Mouse (Mus musculus) hindbrain, embryonic 11.5 days (tissue): ENCODE measurements around the gene Vmn2r23. TPM values are rescaled to one million over a fixed set of nuclear protein-coding genes. Genes with fewer than 3 reads are reported as not detected.
"Not testable (repeated sequence)": the region's sequence is repeated elsewhere in the genome, so short reads cannot be mapped to it uniquely, and the experiment has no call there.

ENCODE experiments used
- ATAC-seq: fragments of 200-750 bp; cut with Nextera tagmentation; 2 replicates; pipeline ENCODE4 v1.8.0; 2017; ENCODE audit warnings: mild to moderate bottlenecking, moderate TSS enrichment, moderate library complexity; ENCODE audit not compliant: low FRiP score
- DNase-seq: peaks from one replicate; pipeline ENCODE4 v3.0.0-alpha.2; 2015; ENCODE audit warnings: low spot score
- H3K27ac ChIP-seq: fragments of 300-500 bp; sonication (generic); 2 replicates; pipeline ENCODE4 v1.5.1; 2014; ENCODE audit warnings: mild to moderate bottlenecking, low read depth, low read length
- H3K27me3 ChIP-seq: fragments of 300-500 bp; sonication (generic); 2 replicates; pipeline ENCODE4 v1.6.1; 2014; ENCODE audit warnings: mild to moderate bottlenecking, low read length, moderate library complexity, mixed read lengths; ENCODE audit not compliant: control insufficient read depth, insufficient read depth
- H3K36me3 ChIP-seq: fragments of 300-500 bp; sonication (generic); 2 replicates; pipeline ENCODE4 v1.6.1; 2014; ENCODE audit warnings: mild to moderate bottlenecking, low read length, moderate library complexity, mixed read lengths; ENCODE audit not compliant: control insufficient read depth, insufficient read depth
- H3K4me1 ChIP-seq: fragments of 300-500 bp; sonication (generic); replicated peaks from 2 replicates; pipeline ENCODE4 v1.6.1; 2014; ENCODE audit warnings: low read length, mixed read lengths; ENCODE audit not compliant: control insufficient read depth, insufficient read depth
- H3K4me2 ChIP-seq: fragments of 300-500 bp; sonication (generic); replicated peaks from 2 replicates; pipeline ENCODE4 v1.6.1; 2014; ENCODE audit warnings: mild to moderate bottlenecking, low read depth, low read length
- H3K4me3 ChIP-seq: fragments of 300-500 bp; sonication (generic); 2 replicates; pipeline ENCODE4 v1.5.1; 2014; ENCODE audit warnings: low read depth, low read length
- H3K9ac ChIP-seq: fragments of 300-500 bp; sonication (generic); 2 replicates; pipeline ENCODE4 v1.6.1; 2014; ENCODE audit warnings: low read depth, low read length
- H3K9me3 ChIP-seq: fragments of 300-500 bp; sonication (generic); 2 replicates; pipeline ENCODE4 v1.6.1; 2016; ENCODE audit warnings: low read length; ENCODE audit not compliant: control insufficient read depth
- WGBS: fragments of 180-500 bp; shearing (Covaris S2); extraction: QIAGEN DNeasy Blood & Tissue Kit; methylation state at CpG from one replicate; pipeline ENCODE4 v1.1.7; 2014; 5-methylcytosine and 5-hydroxymethylcytosine counted together
- polyA plus RNA-seq: library from polyadenylated mRNA; unstranded; fragments of >200 nt; fragmentation: Nextera tagmentation; extraction: Ambion mirVana; gene quantifications from 2 replicates; pipeline ENCODE4 v1.2.1, GENCODE M21; 2014

Gene Vmn2r23
- polyA plus RNA-seq: not detected in 2 replicates

DNA sequence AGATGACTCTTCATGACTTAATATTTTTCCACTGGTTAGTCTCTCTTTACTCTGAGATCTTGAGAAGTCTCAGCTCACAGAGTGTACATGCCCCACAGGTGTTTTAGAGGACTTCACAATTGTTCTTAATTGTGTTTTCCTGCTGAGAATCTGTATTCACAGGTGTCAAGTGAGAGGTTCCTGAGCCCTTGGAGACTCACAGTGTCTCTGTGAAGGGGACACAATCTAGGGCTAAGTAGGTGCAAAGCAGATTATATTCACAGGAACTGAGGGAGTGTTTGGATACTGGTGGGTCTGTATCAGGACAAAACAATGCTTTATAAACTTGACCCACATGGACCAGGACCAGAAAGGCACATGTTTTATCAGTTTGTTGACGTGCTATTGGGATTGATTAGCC is at the start of gene Vmn2r23:
Vmn2r23 (plus strand) TSS at position 301 of the 400 bp plus-strand sequence.
- H3K4me1 ChIP-seq: no peaks in the 10 kb centered on the region
- no peak within 1 kb of the TSS for H3K4me2 ChIP-seq
- H3K4me3 ChIP-seq: no peak within 1 kb of the TSS
- H3K9ac ChIP-seq: no peak within 1 kb of the TSS
- ATAC-seq (no peak), DNase-seq (no peak)
- no peaks in the 10 kb centered on the region for H3K27me3 ChIP-seq
- no peaks in the 10 kb centered on the region for H3K9me3 ChIP-seq
- H3K36me3 ChIP-seq: no peaks in the 10 kb centered on the region
- WGBS: 80% methylated on average over 1 of the region's 1 CpGs
- no peak within 1 kb of the TSS for H3K27ac ChIP-seq

DNA sequence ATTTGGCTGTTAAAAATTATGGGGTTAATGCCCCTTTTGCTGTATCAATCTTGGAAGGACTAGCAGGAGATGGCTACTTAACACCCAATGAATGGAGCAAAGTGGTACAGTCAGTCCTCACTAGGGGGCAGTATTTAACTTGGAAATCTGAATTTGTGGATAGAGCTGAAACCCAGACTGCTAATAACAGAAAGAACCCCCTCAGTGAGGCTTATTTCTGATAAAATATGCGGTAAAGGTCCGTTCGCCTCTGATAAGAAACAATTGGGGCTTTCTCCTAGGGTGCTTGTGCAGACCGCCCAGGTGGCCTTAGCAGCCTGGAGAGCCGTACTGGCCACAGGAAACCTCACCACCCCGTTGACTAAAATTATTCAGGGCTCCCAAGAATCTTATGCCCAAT is 45.4 kb upstream of the Vmn2r23 start:
- H3K36me3 ChIP-seq: no peaks in the 10 kb centered on the region
- H3K4me1 ChIP-seq: no peaks in the 10 kb centered on the region
- ATAC-seq (no peak), DNase-seq (peak; percentile 34)
- H3K4me2 ChIP-seq: no peak overlapping the region
- H3K9me3 ChIP-seq: no peaks in the 10 kb centered on the region
- H3K27ac ChIP-seq: no peak overlapping the region
- H3K4me3 ChIP-seq: no peak overlapping the region
- no peak overlapping the region for H3K9ac ChIP-seq
- no peaks in the 10 kb centered on the region for H3K27me3 ChIP-seq
- 60% methylated on average over 6 of the region's 6 CpGs for WGBS

DNA sequence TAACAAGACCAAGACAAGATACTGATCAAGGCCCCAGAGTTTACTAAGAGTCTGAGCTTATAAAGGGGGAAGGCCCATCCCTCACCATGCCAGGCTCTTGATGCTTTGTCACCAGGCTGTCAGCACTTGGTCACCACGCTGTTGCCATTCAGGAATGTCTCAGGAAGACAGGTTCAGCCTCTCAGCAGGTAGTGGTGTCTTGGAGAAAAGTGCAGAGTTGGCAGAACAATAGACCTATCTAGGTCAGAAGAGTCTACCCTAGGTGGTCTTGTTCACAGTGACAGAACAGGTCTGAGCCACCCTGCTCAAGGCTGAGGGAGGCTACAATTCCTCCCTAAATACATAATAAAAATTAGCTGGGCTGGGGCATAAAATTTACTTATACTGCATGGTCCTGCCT is 5.8 kb upstream of the Vmn2r23 start:
- not testable (repeated sequence) for H3K4me2 ChIP-seq, H3K4me3 ChIP-seq, H3K36me3 ChIP-seq, DNase-seq, H3K27ac ChIP-seq, H3K9me3 ChIP-seq, H3K4me1 ChIP-seq, H3K9ac ChIP-seq, H3K27me3 ChIP-seq
- peak; percentile 27; the same call in 1 of the 2 replicates for ATAC-seq
- WGBS: 10% methylated on average over 1 of the region's 1 CpGs

DNA sequence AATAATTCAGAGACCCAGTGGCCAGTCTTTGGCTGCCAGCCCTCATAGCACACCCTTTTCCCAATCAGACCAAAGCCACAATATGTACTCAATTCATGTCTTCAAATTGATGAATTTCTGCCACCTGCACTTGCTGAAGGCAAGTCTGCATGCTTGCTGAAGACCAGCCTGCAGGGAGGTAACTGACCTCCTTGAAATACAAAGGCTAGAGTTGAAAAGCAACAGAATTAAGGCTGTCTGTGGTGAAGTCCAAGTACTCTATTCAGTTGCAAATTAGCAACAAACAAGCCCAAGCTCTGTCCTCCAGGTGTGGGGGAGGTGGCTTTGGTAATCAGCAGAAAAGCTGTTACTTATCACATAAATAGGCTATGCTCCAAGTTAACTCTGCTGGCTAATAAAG is 5.3 kb upstream of the Vmn2r23 start:
- H3K36me3 ChIP-seq: no peaks in the 10 kb centered on the region
- no peaks in the 10 kb centered on the region for H3K27me3 ChIP-seq
- no peak overlapping the region for H3K4me2 ChIP-seq
- DNase-seq: peak; percentile 5
- no peak overlapping the region for H3K27ac ChIP-seq
- H3K4me1 ChIP-seq: no peaks in the 10 kb centered on the region
- no peak overlapping the region for H3K9ac ChIP-seq
- no peak overlapping the region for H3K4me3 ChIP-seq
- ATAC-seq: peak; percentile 67
- H3K9me3 ChIP-seq: no peaks in the 10 kb centered on the region

DNA sequence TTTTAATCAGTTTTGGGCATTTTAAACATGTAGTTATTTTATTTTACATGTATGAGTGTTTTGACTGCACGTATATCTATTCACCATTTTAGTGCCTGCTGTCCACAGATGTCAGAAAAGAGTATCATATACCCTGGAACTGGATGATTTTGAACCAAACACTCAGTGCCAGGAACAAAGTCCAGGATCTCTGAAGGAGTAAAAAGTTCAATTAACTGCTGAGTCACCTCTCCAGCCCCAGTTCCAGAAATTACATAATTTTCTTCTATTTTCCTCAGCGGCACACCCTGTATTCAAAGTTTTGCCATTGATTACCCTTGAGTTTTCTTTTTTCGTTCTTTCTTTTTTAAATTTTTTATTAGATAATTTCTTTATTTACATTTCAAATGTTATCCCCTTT is 67.6 kb downstream of the Vmn2r23 start:
- no peak overlapping the region for H3K4me2 ChIP-seq
- H3K4me3 ChIP-seq: no peak overlapping the region
- no peaks in the 10 kb centered on the region for H3K4me1 ChIP-seq
- H3K9ac ChIP-seq: no peak overlapping the region
- ATAC-seq (no peak), DNase-seq (no peak)
- WGBS: 86% methylated on average over 3 of the region's 3 CpGs
- no peaks in the 10 kb centered on the region for H3K36me3 ChIP-seq
- no peaks in the 10 kb centered on the region for H3K27me3 ChIP-seq
- no peak overlapping the region for H3K27ac ChIP-seq
- H3K9me3 ChIP-seq: no peaks in the 10 kb centered on the region

DNA sequence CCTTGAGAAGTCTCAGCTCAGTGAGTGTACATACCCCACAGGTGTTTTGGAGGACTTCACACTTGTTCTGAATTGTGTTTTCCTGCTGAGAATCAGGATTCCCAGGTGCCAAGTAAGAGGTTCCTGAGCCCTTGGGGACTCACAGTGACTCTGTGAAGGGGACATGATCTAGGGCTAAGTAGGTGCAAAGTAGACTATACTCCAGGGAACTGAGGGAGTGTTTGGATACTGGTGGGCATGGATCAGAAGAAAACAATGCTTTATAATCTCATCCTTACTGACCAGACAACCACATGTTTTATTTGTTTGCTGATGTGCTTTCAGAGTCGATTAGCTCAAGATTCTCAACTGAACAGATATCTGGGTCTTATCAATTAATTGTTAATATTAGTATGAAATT is 76.1 kb downstream of the Vmn2r23 start, which contains the start of gene Vmn2r24:
Vmn2r24 (plus strand) TSS at position 301 of the 400 bp plus-strand sequence.
- Histone ChIP-seq H3K9ac (no peak within 1 kb of the TSS), H3K9me3 (no peaks in the 10 kb centered on the region), H3K4me1 (no peaks in the 10 kb centered on the region), H3K4me3 (no peak within 1 kb of the TSS), H3K36me3 (no peaks in the 10 kb centered on the region), H3K27ac (no peak within 1 kb of the TSS), H3K27me3 (no peaks in the 10 kb centered on the region), H3K4me2 (no peak within 1 kb of the TSS)
- ATAC-seq: no peak
- 75% methylated on average over 1 of the region's 1 CpGs for WGBS
- no peak for DNase-seq

DNA sequence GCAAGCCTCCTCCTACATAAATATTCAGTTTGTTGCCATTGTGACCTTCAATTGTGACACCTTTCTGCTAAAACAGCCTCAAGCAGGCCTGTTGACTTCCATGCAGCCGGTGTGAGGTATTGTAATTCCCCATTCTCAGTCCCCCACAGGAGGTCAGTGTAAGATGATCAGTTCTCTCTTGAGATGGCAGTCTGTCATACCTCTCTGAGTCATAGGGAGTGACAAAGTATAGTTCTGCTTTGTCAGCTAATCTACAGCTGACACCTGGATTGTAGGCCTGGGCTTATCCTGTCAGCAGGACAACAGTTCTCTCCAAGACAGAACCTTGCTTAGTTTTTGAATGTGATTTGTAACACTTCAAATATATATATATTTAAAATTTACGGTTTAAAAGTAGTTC is 82.4 kb downstream of the Vmn2r23 start:
- Histone ChIP-seq H3K9ac (no peak overlapping the region), H3K9me3 (no peaks in the 10 kb centered on the region), H3K36me3 (no peaks in the 10 kb centered on the region), H3K27me3 (no peaks in the 10 kb centered on the region), H3K4me2 (no peak overlapping the region), H3K4me1 (no peaks in the 10 kb centered on the region), H3K4me3 (no peak overlapping the region), H3K27ac (no peak overlapping the region)
- no peak for ATAC-seq
- WGBS: 64% methylated on average over 2 of the region's 2 CpGs
- peak; percentile 0 for DNase-seq

DNA sequence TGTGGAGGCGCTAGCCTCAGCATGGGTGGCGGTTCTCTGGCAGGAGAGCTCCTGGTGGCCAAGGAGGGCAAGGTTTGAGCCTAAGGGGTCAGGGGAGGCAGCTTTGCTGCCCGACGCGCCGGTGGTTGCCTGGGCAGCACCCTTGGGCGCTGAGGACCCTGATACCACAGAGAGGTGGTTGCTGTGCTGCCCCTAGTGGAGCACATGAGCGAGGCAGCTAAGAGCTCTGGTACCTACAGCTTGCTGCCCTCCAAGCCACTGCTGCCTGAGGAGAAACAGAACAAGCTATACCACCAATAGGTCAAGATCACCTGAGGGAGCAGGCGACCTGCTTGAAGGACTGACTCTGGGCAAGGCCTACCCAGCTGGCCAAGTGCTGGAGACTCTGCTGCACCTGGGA is 91.3 kb downstream of the Vmn2r23 start:
- no peak for ATAC-seq
- H3K9me3 ChIP-seq: no peaks in the 10 kb centered on the region

More for the DNA sequence above, 91.3 kb downstream of the Vmn2r23 start:
- Histone ChIP-seq H3K4me3 (no peak overlapping the region), H3K9ac (no peak overlapping the region), H3K36me3 (no peaks in the 10 kb centered on the region), H3K27me3 (no peaks in the 10 kb centered on the region), H3K27ac (no peak overlapping the region), H3K4me1 (no peaks in the 10 kb centered on the region), H3K4me2 (no peak overlapping the region)
- DNase-seq: no peak
- WGBS: 37% methylated on average over 9 of the region's 9 CpGs
